Mouse (Mus musculus) lung, postnatal 0 days (tissue): ENCODE results near the gene Adipor2. TPM values are rescaled to one million over a fixed set of nuclear protein-coding genes. Genes with fewer than 3 reads are reported as not detected.

Experiments
- ATAC-seq: fragments of 200-750 bp; cut with Nextera tagmentation; 2 replicates; pipeline ENCODE4 v1.8.0; 2017; ENCODE audit warnings: moderate library complexity
- DNase-seq: peaks from one replicate; pipeline ENCODE4 v3.0.0-alpha.2; 2016; ENCODE audit warnings: low spot score
- H3K27ac ChIP-seq: fragments of 300-500 bp; sonication (generic); 2 replicates; pipeline ENCODE4 v1.5.1; 2014; ENCODE audit warnings: antibody characterized with exemption, mild to moderate bottlenecking, low read length, mixed read lengths
- H3K27me3 ChIP-seq: fragments of 300-500 bp; sonication (generic); replicated peaks from 2 replicates; pipeline ENCODE4 v1.6.1; 2014; ENCODE audit warnings: low read length, mixed read lengths; ENCODE audit not compliant: insufficient read depth
- H3K36me3 ChIP-seq: fragments of 300-500 bp; sonication (generic); 2 replicates; pipeline ENCODE4 v1.6.1; 2014; ENCODE audit warnings: low read length, mixed read lengths; ENCODE audit not compliant: insufficient read depth
- H3K4me1 ChIP-seq: fragments of 300-500 bp; sonication (generic); 2 replicates; pipeline ENCODE4 v1.6.1; 2014; ENCODE audit warnings: antibody characterized with exemption, low read depth, low read length, mixed read lengths; ENCODE audit not compliant: insufficient read depth
- H3K4me2 ChIP-seq: fragments of 300-500 bp; sonication (generic); replicated peaks from 2 replicates; pipeline ENCODE4 v1.6.1; 2014; ENCODE audit warnings: low read depth, mild to moderate bottlenecking, low read length, moderate library complexity, mixed read lengths
- H3K4me3 ChIP-seq: fragments of 300-500 bp; sonication (generic); 2 replicates; pipeline ENCODE4 v1.5.1; 2014; ENCODE audit warnings: low read depth, low read length
- H3K9ac ChIP-seq: fragments of 300-500 bp; sonication (generic); replicated peaks from 2 replicates; pipeline ENCODE4 v1.6.1; 2014; ENCODE audit warnings: low read depth, mild to moderate bottlenecking
- H3K9me3 ChIP-seq: fragments of 300-500 bp; sonication (generic); 2 replicates; pipeline ENCODE4 v1.6.1; 2016; ENCODE audit warnings: low read length, mixed read lengths
- CTCF ChIP-seq: IDR thresholded peaks from 2 replicates; pipeline ENCODE4 v1.5.1; 2016; ENCODE audit warnings: antibody characterized with exemption, mild to moderate bottlenecking
- EP300 ChIP-seq: IDR thresholded peaks from 2 replicates; pipeline ENCODE4 v1.6.1; 2016; ENCODE audit warnings: antibody characterized with exemption, mild to moderate bottlenecking, control low read depth
- WGBS: fragments of 180-500 bp; shearing (Covaris S2); extraction: QIAGEN DNeasy Blood & Tissue Kit; methylation state at CpG from one replicate; pipeline ENCODE4 v1.1.7; 2014; 5-methylcytosine and 5-hydroxymethylcytosine counted together
- polyA plus RNA-seq: library from polyadenylated mRNA; unstranded; fragments of >200 nt; fragmentation: Nextera tagmentation; extraction: Ambion mirVana; gene quantifications from 2 replicates; pipeline ENCODE4 v1.2.1, GENCODE M21; 2015

Gene Adipor2
- polyA plus RNA-seq, 1 experiment from 2014 or later: 66.4 TPM

- Histone ChIP-seq H3K4me2 (no peak overlapping the region), H3K27ac (no peak overlapping the region), H3K4me1 (no peaks in the 10 kb centered on the region), H3K9ac (no peak overlapping the region), H3K27me3 (no peaks in the 10 kb centered on the region), H3K9me3 (no peaks in the 10 kb centered on the region), H3K4me3 (no peak overlapping the region), H3K36me3 (no peaks in the 10 kb centered on the region)
- DNase-seq (no peak), ATAC-seq (no peak)
- WGBS: 88% methylated on average over 3 of the region's 3 CpGs
- TF ChIP-seq EP300 (no peak), CTCF (peak; percentile 44)
Observed at GRCm38 (mm10) chr6:119428611-119429010, 11.1 kb upstream of the Adipor2 start.

DNA sequence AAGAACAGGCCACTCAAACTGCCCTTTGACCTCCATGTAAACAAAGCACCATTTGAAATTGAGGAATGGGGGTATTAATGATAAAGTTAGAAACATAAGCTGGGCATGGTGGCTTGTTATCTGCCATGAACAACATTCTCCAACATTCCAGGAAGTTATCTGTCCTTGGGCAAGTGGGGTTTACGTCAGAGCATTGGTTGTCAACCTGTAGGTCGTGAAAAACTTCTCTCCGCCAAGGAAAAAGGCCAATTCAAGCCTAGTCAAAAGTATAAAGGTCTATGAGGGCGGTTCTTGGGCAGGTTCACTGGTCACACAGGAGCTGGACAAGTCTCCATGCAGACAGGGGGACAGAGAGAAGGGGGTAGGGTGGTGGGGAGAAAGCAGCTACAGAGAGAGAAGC is 3.5 kb upstream of the Adipor2 start:
- H3K9ac ChIP-seq: no peak overlapping the region
- H3K27ac ChIP-seq: no peak overlapping the region
- H3K4me1 ChIP-seq: peaks cover 3% of the 10 kb centered on the region; the same call in 1 of the 2 replicates
- no peak overlapping the region for H3K4me3 ChIP-seq
- TF ChIP-seq CTCF (no peak), EP300 (no peak)
- H3K36me3 ChIP-seq: no peaks in the 10 kb centered on the region
- 71% methylated on average over 4 of the region's 4 CpGs for WGBS
- H3K4me2 ChIP-seq: no peak overlapping the region
- no peak for ATAC-seq
- H3K9me3 ChIP-seq: no peaks in the 10 kb centered on the region
- DNase-seq: no peak
- no peaks in the 10 kb centered on the region for H3K27me3 ChIP-seq

DNA sequence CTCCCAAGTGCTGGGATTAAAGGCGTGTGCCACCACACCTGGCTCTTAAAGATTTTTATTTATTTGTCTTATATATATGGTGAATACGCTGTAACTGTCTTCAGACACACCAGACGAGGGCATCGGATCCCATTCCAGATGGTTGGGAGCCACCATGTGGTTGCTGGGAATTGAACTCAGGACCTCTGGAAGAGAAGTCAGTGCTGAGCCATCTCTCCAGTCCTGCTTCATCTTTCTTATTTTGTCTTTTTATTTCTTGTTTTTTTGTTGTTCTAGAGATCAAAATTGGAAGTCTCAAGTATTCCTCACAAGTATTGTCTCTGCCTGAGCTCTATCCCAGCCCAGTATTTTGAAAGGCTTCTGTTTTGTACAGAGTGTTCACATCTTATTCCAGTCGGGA is 2.9 kb upstream of the Adipor2 start:
- H3K4me3 ChIP-seq: no peak overlapping the region
- peaks cover 3% of the 10 kb centered on the region; the same call in 1 of the 2 replicates for H3K4me1 ChIP-seq
- WGBS: 88% methylated on average over 5 of the region's 5 CpGs
- H3K4me2 ChIP-seq: no peak overlapping the region
- no peak overlapping the region for H3K9ac ChIP-seq
- no peak for ATAC-seq
- H3K9me3 ChIP-seq: no peaks in the 10 kb centered on the region
- DNase-seq: no peak
- H3K27ac ChIP-seq: no peak overlapping the region
- H3K36me3 ChIP-seq: no peaks in the 10 kb centered on the region
- no peak for TF ChIP-seq EP300
- no peak for TF ChIP-seq CTCF
- no peaks in the 10 kb centered on the region for H3K27me3 ChIP-seq

GRCm38 (mm10) chr6:119419412-119419811 is 1.9 kb upstream of the Adipor2 start:
- Histone ChIP-seq H3K9me3 (no peaks in the 10 kb centered on the region), H3K4me2 (no peak overlapping the region), H3K4me3 (no peak overlapping the region), H3K4me1 (peaks cover 3% of the 10 kb centered on the region; the same call in 1 of the 2 replicates), H3K27ac (peak overlapping the region; percentile 90), H3K36me3 (no peaks in the 10 kb centered on the region), H3K9ac (no peak overlapping the region), H3K27me3 (no peaks in the 10 kb centered on the region)
- TF ChIP-seq EP300 (no peak), CTCF (no peak)
- DNase-seq: no peak
- ATAC-seq: no peak
- 58% methylated on average over 7 of the region's 7 CpGs for WGBS

DNA sequence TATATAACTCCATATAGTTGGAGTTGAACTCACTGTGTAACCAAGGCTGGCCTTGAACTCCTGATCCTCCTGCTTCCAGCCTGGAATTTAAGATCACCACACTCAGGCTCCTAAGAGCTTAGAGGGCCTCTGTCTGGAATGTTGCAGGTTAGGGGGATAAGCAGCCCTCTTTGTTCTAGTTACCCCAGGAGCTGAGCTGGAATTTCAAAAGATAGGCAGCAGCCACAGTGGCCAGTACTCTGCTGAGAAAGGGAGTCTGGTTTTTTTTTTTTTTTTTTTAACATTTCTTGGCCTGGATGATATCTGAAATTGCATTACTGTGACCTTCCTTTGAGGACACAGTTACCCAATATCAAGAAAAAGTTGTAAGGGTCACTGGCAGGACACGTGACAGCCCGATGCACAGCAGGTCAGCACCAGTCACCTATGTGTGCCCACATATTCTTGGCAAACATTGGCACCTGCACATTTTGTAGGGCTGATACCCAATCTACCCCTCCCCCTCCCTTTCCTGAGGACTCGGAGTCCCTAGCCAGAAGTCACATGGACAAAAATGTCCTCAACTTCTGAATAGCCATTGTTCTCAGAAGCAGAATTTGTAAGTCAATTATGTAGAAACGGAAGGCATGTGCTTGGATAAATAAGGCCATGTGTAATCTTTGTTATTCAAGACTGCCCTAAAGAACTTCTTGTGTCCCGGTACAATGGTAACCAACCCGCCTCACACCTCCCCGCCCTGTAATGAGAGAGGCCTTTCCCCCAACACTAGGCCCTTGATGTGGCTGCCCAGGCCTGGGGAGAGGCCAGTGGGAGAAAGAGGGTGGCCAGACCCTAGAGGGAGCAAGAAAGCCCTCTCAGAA is 1.1 kb upstream of the Adipor2 start:
- DNase-seq: peak; percentile 90
- no peaks in the 10 kb centered on the region for H3K36me3 ChIP-seq

DNA sequence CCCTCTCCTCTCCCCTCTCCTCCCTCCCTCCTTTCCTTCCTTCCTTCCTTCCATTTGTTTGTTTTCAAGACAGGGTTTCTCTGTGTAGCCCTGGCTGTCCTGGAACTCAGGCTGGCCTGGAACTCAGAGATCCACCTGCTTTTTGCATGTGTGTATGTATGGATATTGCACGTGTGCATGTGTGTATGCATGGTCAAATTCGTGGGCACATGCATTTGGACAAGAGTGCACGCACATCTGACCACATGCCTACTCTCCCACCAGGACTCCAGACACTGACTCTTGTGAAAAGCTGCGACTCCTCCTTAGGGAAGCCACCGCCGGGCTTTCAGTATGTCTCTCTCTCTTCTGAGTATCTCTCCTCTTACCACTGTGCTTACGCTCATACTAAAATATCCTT is 317 bp upstream of the Adipor2 start:
- H3K4me2 ChIP-seq: no peak overlapping the region
- no peaks in the 10 kb centered on the region for H3K36me3 ChIP-seq
- H3K4me3 ChIP-seq: no peak overlapping the region
- no peak for TF ChIP-seq CTCF
- no peak for TF ChIP-seq EP300
- H3K4me1 ChIP-seq: peaks cover 3% of the 10 kb centered on the region; the same call in 1 of the 2 replicates
- 77% methylated on average over 7 of the region's 7 CpGs for WGBS
- H3K9me3 ChIP-seq: no peaks in the 10 kb centered on the region
- no peaks in the 10 kb centered on the region for H3K27me3 ChIP-seq
- ATAC-seq: no peak
- no peak overlapping the region for H3K9ac ChIP-seq
- H3K27ac ChIP-seq: peak overlapping the region; percentile 90
- DNase-seq: no peak

More for the DNA sequence above, 1.1 kb upstream of the Adipor2 start:
- Histone ChIP-seq H3K9me3 (no peaks in the 10 kb centered on the region), H3K4me3 (no peak overlapping the region), H3K27ac (peak overlapping the region; percentile 90), H3K4me2 (no peak overlapping the region), H3K9ac (no peak overlapping the region), H3K27me3 (no peaks in the 10 kb centered on the region), H3K4me1 (peaks cover 3% of the 10 kb centered on the region; the same call in 1 of the 2 replicates)
- WGBS: 23% methylated on average over 7 of the region's 7 CpGs
- peak; percentile 85 for ATAC-seq
- TF ChIP-seq EP300: peak; percentile 99
- peak; percentile 26 for TF ChIP-seq CTCF
